Mouse (Mus musculus): ENCODE results near the gene Gm20388. TPM values are rescaled to one million over a fixed set of nuclear protein-coding genes. Genes with fewer than 3 reads are reported as not detected.

Gene Gm20388
- polyA plus RNA-seq, 1 experiment from 2014 or later = 12.4 TPM

DNA sequence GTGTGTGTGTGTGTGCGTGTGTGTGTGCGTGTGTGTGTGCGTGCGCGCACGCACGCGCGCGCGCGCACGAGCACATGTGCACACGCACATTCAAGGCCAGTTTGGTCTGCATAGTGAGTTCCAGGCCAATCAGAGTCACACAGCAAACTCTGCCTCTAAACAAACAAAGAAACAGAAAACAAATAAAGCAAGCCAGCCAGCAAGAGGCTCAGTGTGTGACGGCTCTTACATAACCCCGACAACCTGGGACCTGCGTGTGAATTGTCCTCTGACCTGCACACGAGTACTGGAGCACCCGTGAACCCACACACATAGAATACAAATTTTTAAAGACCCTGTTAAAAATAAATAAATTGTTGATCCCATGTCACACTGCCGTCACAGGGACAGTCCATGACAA, 1488.1 kb downstream of the Gm20388 start:
- Histone ChIP-seq H3K27me3 (replicated peaks; ENCODE audit: control insufficient read depth, insufficient read depth, low read length) (peaks cover 17% of the 10 kb centered on the region), H3K36me3 (ENCODE audit: control insufficient read depth, insufficient read depth, low read length) (no peaks in the 10 kb centered on the region), H3K4me2 (ENCODE audit: low read length) (no peak overlapping the region), H3K27ac (ENCODE audit: low read depth, low read length) (no peak overlapping the region), H3K4me3 (ENCODE audit: low read length) (no peak overlapping the region), H3K4me1 (ENCODE audit: control insufficient read depth, insufficient read depth, low read depth, low read length) (no peaks in the 10 kb centered on the region), H3K9ac (ENCODE audit: low read depth, low read length) (no peak overlapping the region), H3K9me3 (ENCODE audit: control insufficient read depth, low read length) (no peaks in the 10 kb centered on the region)
- ATAC-seq = no peak
- 89% methylated on average over 20 of the region's 20 CpGs for WGBS

DNA sequence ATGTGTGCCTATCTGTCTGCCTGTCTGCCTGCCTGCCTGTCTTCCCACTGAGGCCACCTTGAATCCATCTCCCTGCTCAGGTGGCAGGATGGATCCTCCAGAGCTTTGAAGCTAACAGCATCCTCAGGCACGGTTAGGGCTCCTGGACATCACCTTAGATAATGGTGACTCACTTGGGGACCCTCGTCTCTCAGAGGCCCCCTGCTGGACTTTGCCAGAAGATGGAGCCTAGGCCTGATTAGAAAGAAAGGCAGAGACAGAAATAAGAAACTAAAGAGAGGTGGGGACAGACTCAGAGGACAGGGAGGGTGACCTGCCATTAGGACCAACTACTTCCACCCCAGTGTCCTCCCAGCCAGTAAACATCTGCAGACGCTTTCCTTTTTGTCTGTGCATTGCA, 1488.5 kb downstream of the Gm20388 start:
- Histone ChIP-seq H3K4me1 (ENCODE audit: control insufficient read depth, insufficient read depth, low read depth, low read length) (no peaks in the 10 kb centered on the region), H3K36me3 (ENCODE audit: control insufficient read depth, insufficient read depth, low read length) (no peaks in the 10 kb centered on the region), H3K4me3 (ENCODE audit: low read length) (no peak overlapping the region), H3K27ac (ENCODE audit: low read depth, low read length) (no peak overlapping the region), H3K4me2 (ENCODE audit: low read length) (no peak overlapping the region), H3K27me3 (replicated peaks; ENCODE audit: control insufficient read depth, insufficient read depth, low read length) (peaks cover 16% of the 10 kb centered on the region), H3K9me3 (ENCODE audit: control insufficient read depth, low read length) (no peaks in the 10 kb centered on the region), H3K9ac (ENCODE audit: low read depth, low read length) (no peak overlapping the region)
- WGBS = 58% methylated on average over 3 of the region's 3 CpGs
- ATAC-seq = no peak

DNA sequence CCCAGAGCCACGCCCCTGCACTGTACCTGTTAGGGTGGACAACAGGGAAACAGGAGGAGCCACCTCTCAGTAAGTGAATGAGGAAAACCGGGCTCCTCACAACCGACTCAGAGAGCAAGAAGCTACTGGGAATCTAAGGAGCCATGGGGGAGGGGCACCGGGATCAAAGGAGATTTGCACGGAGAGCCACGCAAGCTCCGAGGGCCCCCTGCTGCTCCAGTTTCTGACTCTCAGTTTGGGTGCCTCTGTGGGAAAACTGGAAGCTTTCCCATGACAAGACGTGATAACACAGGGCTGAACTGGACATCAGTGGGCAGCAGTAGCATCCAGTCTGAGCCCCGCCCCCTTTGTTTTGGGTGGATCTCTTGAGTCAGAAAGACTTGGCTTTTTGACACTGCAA, 1489.9 kb downstream of the Gm20388 start:
- 35% methylated on average over 9 of the region's 9 CpGs for WGBS
- no peak for ATAC-seq

DNA sequence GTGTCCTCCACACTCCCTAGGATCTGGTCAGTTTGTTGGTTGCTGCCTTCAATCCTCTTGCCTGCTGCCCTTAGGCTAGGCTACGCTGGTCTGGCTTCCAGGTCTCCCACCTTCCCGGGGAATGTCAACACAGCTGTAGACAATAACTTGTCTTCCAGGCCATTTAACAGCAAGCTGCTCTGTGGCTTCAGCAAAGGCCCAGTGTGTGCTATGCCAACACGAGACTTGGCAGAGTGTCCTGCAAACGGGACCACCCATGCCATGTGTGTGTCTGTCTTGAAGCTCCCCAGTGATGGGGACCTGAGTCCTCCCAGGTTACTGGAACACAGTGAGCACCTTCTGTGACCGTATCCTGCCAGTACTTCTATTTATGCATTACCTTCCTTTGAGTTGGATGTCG, 1493.2 kb downstream of the Gm20388 start:
- H3K27ac ChIP-seq (ENCODE audit: low read depth, low read length) = no peak overlapping the region
- no peak overlapping the region for H3K4me3 ChIP-seq (ENCODE audit: low read length)
- peak; percentile 42; the same call in 1 of the 2 replicates for ATAC-seq
- no peaks in the 10 kb centered on the region for H3K4me1 ChIP-seq (ENCODE audit: control insufficient read depth, insufficient read depth, low read depth, low read length)
- H3K27me3 ChIP-seq (replicated peaks; ENCODE audit: control insufficient read depth, insufficient read depth, low read length) = no peaks in the 10 kb centered on the region
- 68% methylated on average over 6 of the region's 6 CpGs for WGBS
- H3K9ac ChIP-seq (ENCODE audit: low read depth, low read length) = no peak overlapping the region
- H3K36me3 ChIP-seq (ENCODE audit: control insufficient read depth, insufficient read depth, low read length) = no peaks in the 10 kb centered on the region
- H3K4me2 ChIP-seq (ENCODE audit: low read length) = no peak overlapping the region
- H3K9me3 ChIP-seq (ENCODE audit: control insufficient read depth, low read length) = no peaks in the 10 kb centered on the region

More for the DNA sequence above, 1489.9 kb downstream of the Gm20388 start:
- peaks cover 9% of the 10 kb centered on the region; the same call in 1 of the 2 replicates for H3K27me3 ChIP-seq (replicated peaks; ENCODE audit: control insufficient read depth, insufficient read depth, low read length)
- H3K4me2 ChIP-seq (ENCODE audit: low read length) = no peak overlapping the region
- H3K27ac ChIP-seq (ENCODE audit: low read depth, low read length) = no peak overlapping the region
- no peak overlapping the region for H3K4me3 ChIP-seq (ENCODE audit: low read length)
- H3K9me3 ChIP-seq (ENCODE audit: control insufficient read depth, low read length) = no peaks in the 10 kb centered on the region
- no peaks in the 10 kb centered on the region for H3K36me3 ChIP-seq (ENCODE audit: control insufficient read depth, insufficient read depth, low read length)
- no peak overlapping the region for H3K9ac ChIP-seq (ENCODE audit: low read depth, low read length)
- no peaks in the 10 kb centered on the region for H3K4me1 ChIP-seq (ENCODE audit: control insufficient read depth, insufficient read depth, low read depth, low read length)

DNA sequence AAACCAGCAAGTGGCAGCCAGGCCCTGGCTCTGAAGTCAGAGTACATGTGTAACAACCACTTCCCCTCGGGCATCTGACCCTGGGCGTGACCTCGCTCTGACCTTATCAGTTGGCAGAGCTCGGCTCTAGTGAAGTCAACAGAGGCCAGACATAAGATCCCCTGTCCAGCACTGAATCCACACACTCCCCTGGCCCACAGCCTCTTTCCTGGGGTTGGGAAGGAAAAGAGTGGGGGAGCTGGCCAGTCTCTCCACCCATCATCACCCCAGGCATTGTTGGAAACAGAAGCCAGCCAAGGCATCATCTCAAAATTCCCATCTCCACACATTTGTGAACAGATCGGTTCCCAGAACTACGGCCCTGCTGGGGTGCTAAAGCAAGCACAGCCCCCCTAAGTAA, 1507.4 kb downstream of the Gm20388 start:
- Histone ChIP-seq H3K36me3 (ENCODE audit: control insufficient read depth, insufficient read depth, low read length) (no peaks in the 10 kb centered on the region), H3K4me3 (ENCODE audit: low read length) (no peak overlapping the region), H3K9ac (ENCODE audit: low read depth, low read length) (no peak overlapping the region), H3K27me3 (replicated peaks; ENCODE audit: control insufficient read depth, insufficient read depth, low read length) (no peaks in the 10 kb centered on the region), H3K4me1 (ENCODE audit: control insufficient read depth, insufficient read depth, low read depth, low read length) (no peaks in the 10 kb centered on the region), H3K9me3 (ENCODE audit: control insufficient read depth, low read length) (no peaks in the 10 kb centered on the region; the same call in 1 of the 2 replicates), H3K27ac (ENCODE audit: low read depth, low read length) (no peak overlapping the region), H3K4me2 (ENCODE audit: low read length) (no peak overlapping the region)
- 47% methylated on average over 6 of the region's 6 CpGs for WGBS
- ATAC-seq = no peak

DNA sequence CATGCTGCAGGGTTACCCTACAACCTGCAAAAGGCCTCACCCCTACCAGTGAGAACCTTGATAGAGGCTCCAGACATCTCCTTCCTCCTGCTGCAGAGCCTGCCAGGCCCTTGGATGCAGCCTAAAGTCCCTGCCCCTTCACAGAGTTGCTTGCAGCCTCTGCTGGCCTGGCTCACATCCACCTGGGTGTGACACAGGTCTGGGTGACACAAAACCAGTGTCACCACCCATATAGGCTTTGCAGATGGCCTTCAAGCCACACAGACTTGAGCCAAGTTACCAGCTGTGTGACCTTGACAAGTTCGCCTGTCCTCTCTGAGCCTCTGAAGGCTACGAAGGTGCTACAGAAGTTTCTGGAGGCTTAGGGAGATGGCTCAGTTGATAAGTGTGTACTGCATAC, 1508.9 kb downstream of the Gm20388 start:
- Histone ChIP-seq H3K9ac (ENCODE audit: low read depth, low read length) (no peak overlapping the region), H3K4me1 (ENCODE audit: control insufficient read depth, insufficient read depth, low read depth, low read length) (no peaks in the 10 kb centered on the region), H3K4me3 (ENCODE audit: low read length) (no peak overlapping the region), H3K27ac (ENCODE audit: low read depth, low read length) (no peak overlapping the region), H3K4me2 (ENCODE audit: low read length) (no peak overlapping the region), H3K36me3 (ENCODE audit: control insufficient read depth, insufficient read depth, low read length) (no peaks in the 10 kb centered on the region), H3K9me3 (ENCODE audit: control insufficient read depth, low read length) (no peaks in the 10 kb centered on the region; the same call in 1 of the 2 replicates), H3K27me3 (replicated peaks; ENCODE audit: control insufficient read depth, insufficient read depth, low read length) (no peaks in the 10 kb centered on the region)
- no peak for ATAC-seq
- WGBS = 98% methylated on average over 2 of the region's 2 CpGs

DNA sequence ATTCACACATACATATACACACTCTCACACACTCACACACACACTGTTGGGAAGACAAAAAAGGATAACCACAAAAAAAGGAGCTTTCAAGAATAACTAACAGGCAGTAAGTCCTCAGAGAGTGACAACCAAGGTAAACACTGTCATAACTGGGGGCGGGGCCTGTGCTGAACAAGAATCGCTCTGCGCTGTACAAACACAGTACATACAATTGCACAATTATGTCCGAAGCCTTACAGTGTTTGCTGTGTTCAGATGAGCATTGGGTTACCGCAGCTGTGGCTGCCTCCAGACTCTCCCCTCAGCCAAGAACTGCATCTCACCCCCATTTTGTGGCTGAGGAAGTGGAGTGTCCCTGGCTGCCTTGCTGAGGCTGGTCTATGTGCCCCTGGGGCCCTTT, 1510.4 kb downstream of the Gm20388 start:
- 83% methylated on average over 5 of the region's 5 CpGs for WGBS

DNA sequence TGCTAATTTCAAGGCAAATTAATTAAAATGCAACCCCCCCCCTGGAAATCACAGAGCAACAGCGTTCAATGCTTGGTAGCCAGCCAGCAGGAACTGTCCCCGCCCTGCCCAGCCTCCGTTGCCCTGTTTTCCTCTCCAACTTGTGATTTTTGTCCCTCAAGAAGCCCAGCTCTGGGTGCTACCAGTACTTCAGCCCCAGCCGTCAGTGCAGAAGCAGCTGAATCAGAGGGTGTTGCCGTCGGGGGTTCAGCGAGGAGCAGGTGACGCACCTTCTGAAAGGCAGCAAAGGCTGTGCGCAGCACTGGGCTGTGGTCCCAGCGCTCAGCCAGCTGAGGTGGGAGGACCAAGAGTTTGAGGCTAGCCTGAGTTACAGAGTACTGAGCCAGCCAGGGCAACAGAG, 1513.4 kb downstream of the Gm20388 start:
- Histone ChIP-seq H3K9ac (ENCODE audit: low read depth, low read length) (no peak overlapping the region), H3K4me1 (ENCODE audit: control insufficient read depth, insufficient read depth, low read depth, low read length) (no peaks in the 10 kb centered on the region), H3K27ac (ENCODE audit: low read depth, low read length) (no peak overlapping the region), H3K4me2 (ENCODE audit: low read length) (no peak overlapping the region), H3K36me3 (ENCODE audit: control insufficient read depth, insufficient read depth, low read length) (no peaks in the 10 kb centered on the region), H3K9me3 (ENCODE audit: control insufficient read depth, low read length) (no peaks in the 10 kb centered on the region; the same call in 1 of the 2 replicates), H3K4me3 (ENCODE audit: low read length) (no peak overlapping the region), H3K27me3 (replicated peaks; ENCODE audit: control insufficient read depth, insufficient read depth, low read length) (no peaks in the 10 kb centered on the region)
- ATAC-seq = no peak
- WGBS = 89% methylated on average over 10 of the region's 10 CpGs

More for the DNA sequence above, 1510.4 kb downstream of the Gm20388 start:
- no peak overlapping the region for H3K27ac ChIP-seq (ENCODE audit: low read depth, low read length)
- H3K4me3 ChIP-seq (ENCODE audit: low read length) = no peak overlapping the region
- H3K4me1 ChIP-seq (ENCODE audit: control insufficient read depth, insufficient read depth, low read depth, low read length) = no peaks in the 10 kb centered on the region
- H3K27me3 ChIP-seq (replicated peaks; ENCODE audit: control insufficient read depth, insufficient read depth, low read length) = no peaks in the 10 kb centered on the region
- ATAC-seq = no peak
- no peak overlapping the region for H3K4me2 ChIP-seq (ENCODE audit: low read length)
- H3K36me3 ChIP-seq (ENCODE audit: control insufficient read depth, insufficient read depth, low read length) = no peaks in the 10 kb centered on the region
- no peaks in the 10 kb centered on the region; the same call in 1 of the 2 replicates for H3K9me3 ChIP-seq (ENCODE audit: control insufficient read depth, low read length)
- no peak overlapping the region for H3K9ac ChIP-seq (ENCODE audit: low read depth, low read length)

DNA sequence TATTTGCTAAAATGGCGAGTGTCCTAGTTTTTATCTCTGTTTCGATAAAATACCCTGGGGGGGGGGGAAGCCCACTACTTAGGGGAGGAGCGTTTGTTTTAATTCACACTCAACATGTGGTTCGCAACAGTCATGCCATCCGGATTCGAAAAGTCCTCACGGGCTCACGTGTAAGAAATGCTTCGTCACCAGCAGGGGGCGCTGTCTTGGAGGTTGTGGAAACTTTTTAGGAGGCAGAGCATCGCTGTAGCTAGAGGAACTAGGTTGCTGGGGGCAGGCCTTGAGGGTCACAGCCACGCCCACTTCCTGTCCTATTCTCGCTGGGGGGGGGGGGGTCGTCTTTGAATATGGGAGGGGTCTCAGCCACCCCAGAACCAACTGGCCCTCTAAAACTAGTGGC, 1514.0 kb downstream of the Gm20388 start:
- Histone ChIP-seq H3K36me3 (ENCODE audit: control insufficient read depth, insufficient read depth, low read length) (no peaks in the 10 kb centered on the region), H3K27ac (ENCODE audit: low read depth, low read length) (no peak overlapping the region), H3K27me3 (replicated peaks; ENCODE audit: control insufficient read depth, insufficient read depth, low read length) (no peaks in the 10 kb centered on the region), H3K9me3 (ENCODE audit: control insufficient read depth, low read length) (no peaks in the 10 kb centered on the region; the same call in 1 of the 2 replicates), H3K4me2 (ENCODE audit: low read length) (no peak overlapping the region), H3K4me3 (ENCODE audit: low read length) (no peak overlapping the region), H3K9ac (ENCODE audit: low read depth, low read length) (no peak overlapping the region), H3K4me1 (ENCODE audit: control insufficient read depth, insufficient read depth, low read depth, low read length) (no peaks in the 10 kb centered on the region)
- WGBS = 86% methylated on average over 14 of the region's 14 CpGs
- no peak for ATAC-seq

DNA sequence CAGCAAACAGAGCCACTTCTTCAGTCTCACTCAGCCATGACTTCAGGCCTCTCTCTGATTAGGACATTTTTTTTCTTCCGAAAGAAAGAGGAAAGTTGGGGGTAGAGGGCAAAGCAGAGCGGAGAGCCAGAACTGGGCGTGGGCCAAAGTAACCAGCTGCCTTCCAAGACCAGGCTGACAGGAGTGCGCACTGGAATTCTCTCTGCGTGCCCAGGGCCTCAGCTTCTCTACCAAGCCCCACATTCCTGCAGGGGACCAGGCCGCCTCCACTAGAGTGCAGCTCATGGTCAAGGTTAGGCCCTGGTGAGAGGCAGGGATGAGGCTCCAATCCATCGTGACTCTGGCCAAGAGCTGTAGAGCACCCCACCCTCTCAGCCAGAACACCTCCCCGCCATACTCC, 1520.9 kb downstream of the Gm20388 start:
- Histone ChIP-seq H3K9ac (ENCODE audit: low read depth, low read length) (no peak overlapping the region), H3K27ac (ENCODE audit: low read depth, low read length) (no peak overlapping the region), H3K36me3 (ENCODE audit: control insufficient read depth, insufficient read depth, low read length) (no peaks in the 10 kb centered on the region), H3K9me3 (ENCODE audit: control insufficient read depth, low read length) (no peaks in the 10 kb centered on the region), H3K4me3 (ENCODE audit: low read length) (no peak overlapping the region), H3K27me3 (replicated peaks; ENCODE audit: control insufficient read depth, insufficient read depth, low read length) (peaks cover 7% of the 10 kb centered on the region), H3K4me2 (ENCODE audit: low read length) (no peak overlapping the region), H3K4me1 (ENCODE audit: control insufficient read depth, insufficient read depth, low read depth, low read length) (peaks cover 6% of the 10 kb centered on the region)
- ATAC-seq = no peak
- 67% methylated on average over 8 of the region's 8 CpGs for WGBS
